Mouse (Mus musculus): ENCODE data around the gene Smpd3. TPM values are rescaled to one million over a fixed set of nuclear protein-coding genes. Genes with fewer than 3 reads are reported as not detected.

Smpd3 gene
- polyA plus RNA-seq, 1 experiment from 2014 or later, result 2.5 TPM

DNA sequence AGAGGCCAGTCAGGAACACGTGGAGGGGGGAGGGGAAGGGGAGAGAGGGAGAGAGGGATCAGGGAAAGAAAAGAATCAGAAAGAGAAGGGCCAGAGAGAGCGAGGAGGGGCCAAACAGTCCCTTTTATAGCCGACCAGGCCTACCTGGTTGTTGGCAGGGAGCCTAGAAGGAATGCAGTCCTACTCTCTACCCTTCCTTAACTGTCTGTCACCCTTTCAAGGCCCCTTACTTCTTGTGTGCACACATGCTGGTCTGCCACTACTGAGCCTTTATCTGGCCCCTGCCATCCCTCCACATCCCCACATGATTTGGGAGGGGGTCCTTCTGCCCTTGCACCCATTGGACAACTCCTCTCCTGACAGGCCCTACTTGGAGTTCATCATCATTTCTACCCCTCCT lies 49.1 kb downstream of the Smpd3 start:
- no peak for ATAC-seq (replicated peaks; ENCODE audit: insufficient number of reproducible peaks, insufficient read depth, low FRiP score, low read depth)
- Histone ChIP-seq H3K27me3 (no peaks in the 10 kb centered on the region), H3K4me2 (no peak overlapping the region), H3K36me3 (no peaks in the 10 kb centered on the region), H3K9me3 (replicated peaks) (no peaks in the 10 kb centered on the region), H3K4me3 (no peak overlapping the region), H3K27ac (no peak overlapping the region), H3K4me1 (replicated peaks) (no peaks in the 10 kb centered on the region), H3K9ac (no peak overlapping the region)
- 24% methylated on average over 3 of the region's 3 CpGs for WGBS

- no peaks in the 10 kb centered on the region for H3K4me1 ChIP-seq (replicated peaks)
- 55% methylated on average over 2 of the region's 2 CpGs for WGBS
- H3K4me2 ChIP-seq, result no peak overlapping the region
- no peaks in the 10 kb centered on the region for H3K36me3 ChIP-seq
- no peaks in the 10 kb centered on the region for H3K27me3 ChIP-seq
- no peak for ATAC-seq (replicated peaks; ENCODE audit: insufficient number of reproducible peaks, insufficient read depth, low FRiP score, low read depth)
- H3K9me3 ChIP-seq (replicated peaks), result no peaks in the 10 kb centered on the region
- no peak overlapping the region for H3K4me3 ChIP-seq
- no peak overlapping the region for H3K27ac ChIP-seq
- H3K9ac ChIP-seq, result no peak overlapping the region
Measured at GRCm38 (mm10) chr8:106287445-106287844, 50.3 kb downstream of the Smpd3 start.

DNA sequence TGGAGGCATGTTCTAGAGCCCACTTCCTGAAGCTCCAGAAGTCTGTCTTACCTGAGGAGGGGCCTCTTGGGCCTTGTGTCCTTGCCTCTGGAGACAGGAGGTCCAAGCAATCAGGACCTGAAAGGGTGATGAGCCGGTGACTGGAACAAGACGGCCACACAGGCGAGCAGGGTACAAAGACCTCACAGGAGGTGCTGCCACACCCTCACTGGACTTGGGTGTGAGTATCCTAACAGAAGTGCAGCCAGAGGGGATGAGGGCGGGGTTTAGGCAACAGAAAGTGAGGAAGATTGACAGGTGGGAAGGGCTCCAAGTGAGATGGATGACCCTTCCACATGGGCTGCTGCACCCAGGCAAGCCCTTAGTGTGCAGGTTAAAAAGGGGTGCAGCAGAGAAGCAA lies 56.9 kb downstream of the Smpd3 start:
- 57% methylated on average over 4 of the region's 4 CpGs for WGBS
- Histone ChIP-seq H3K9me3 (replicated peaks) (no peaks in the 10 kb centered on the region), H3K4me2 (no peak overlapping the region), H3K4me3 (no peak overlapping the region), H3K4me1 (replicated peaks) (0 out of 2 replicates have a peak, but pooled peaks cover 9% of the 10 kb centered on the region), H3K27ac (no peak overlapping the region), H3K27me3 (no peaks in the 10 kb centered on the region), H3K36me3 (no peaks in the 10 kb centered on the region), H3K9ac (no peak overlapping the region)
- no peak for ATAC-seq (replicated peaks; ENCODE audit: insufficient number of reproducible peaks, insufficient read depth, low FRiP score, low read depth)

DNA sequence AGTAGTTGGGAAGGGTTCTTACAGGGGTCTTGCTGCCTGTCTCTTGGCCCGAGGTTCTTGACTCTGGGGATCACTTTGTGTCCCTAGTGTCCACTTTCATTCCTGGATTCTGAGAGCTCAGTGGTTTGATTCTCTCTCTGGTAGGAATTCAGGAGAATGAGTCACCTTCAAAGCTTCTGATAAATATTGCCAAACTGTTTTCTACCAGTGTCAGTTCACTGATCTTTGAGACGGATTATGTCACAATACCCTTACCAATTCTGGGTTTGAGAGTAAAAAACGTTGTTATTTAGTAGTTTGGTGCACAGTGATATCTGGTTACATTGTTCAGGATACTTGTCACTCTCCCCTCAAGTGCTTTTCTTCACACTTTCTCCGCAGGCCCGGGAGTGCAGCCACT lies 57.6 kb downstream of the Smpd3 start:
- H3K4me2 ChIP-seq, result no peak overlapping the region
- H3K4me1 ChIP-seq (replicated peaks), result 0 out of 2 replicates have a peak, but pooled peaks cover 9% of the 10 kb centered on the region
- no peaks in the 10 kb centered on the region for H3K9me3 ChIP-seq (replicated peaks)
- H3K27me3 ChIP-seq, result no peaks in the 10 kb centered on the region
- H3K27ac ChIP-seq, result no peak overlapping the region
- ATAC-seq (replicated peaks; ENCODE audit: insufficient number of reproducible peaks, insufficient read depth, low FRiP score, low read depth), result no peak
- WGBS, result 29% methylated on average over 5 of the region's 5 CpGs
- H3K36me3 ChIP-seq, result no peaks in the 10 kb centered on the region
- no peak overlapping the region for H3K9ac ChIP-seq
- no peak overlapping the region for H3K4me3 ChIP-seq

- H3K4me1 ChIP-seq (replicated peaks), result 0 out of 2 replicates have a peak, but pooled peaks cover 9% of the 10 kb centered on the region
- H3K27me3 ChIP-seq, result no peaks in the 10 kb centered on the region
- H3K4me2 ChIP-seq, result no peak overlapping the region
- H3K9ac ChIP-seq, result no peak overlapping the region
- WGBS, result 75% methylated on average over 11 of the region's 11 CpGs
- no peak for ATAC-seq (replicated peaks; ENCODE audit: insufficient number of reproducible peaks, insufficient read depth, low FRiP score, low read depth)
- H3K9me3 ChIP-seq (replicated peaks), result no peaks in the 10 kb centered on the region
- H3K27ac ChIP-seq, result no peak overlapping the region
- no peak overlapping the region for H3K4me3 ChIP-seq
- H3K36me3 ChIP-seq, result no peaks in the 10 kb centered on the region
Measured at GRCm38 (mm10) chr8:106278367-106279042, 59.3 kb downstream of the Smpd3 start.

DNA sequence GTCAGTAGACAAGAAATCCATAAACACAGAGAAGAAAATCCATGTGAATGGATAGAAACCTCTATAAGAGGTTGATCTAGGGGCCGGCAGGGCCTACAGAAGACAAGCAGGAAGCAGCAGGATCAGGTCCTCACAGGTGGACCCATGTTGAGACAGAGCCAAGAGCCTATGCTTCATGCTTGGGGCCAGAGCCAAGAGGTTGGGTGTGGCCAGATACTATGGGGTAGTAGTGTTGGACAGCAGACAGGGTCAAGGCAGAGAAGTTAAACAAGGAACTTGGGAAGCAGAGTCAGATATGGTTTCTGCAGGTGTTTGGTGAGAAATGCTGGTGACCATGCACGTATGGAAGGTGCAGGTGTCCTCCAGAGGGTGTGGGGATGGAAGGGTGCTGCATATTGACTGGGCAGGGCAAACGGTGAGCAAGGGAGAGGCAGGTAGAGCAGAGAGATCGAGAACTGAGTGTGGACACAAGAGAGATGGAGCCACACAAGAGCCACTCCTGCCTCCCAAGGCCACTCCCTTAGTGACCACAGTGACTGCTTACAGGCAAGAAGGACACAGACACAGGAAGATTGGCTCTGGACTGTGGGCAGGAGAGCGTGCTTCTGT lies 61.0 kb downstream of the Smpd3 start:
- no peaks in the 10 kb centered on the region for H3K27me3 ChIP-seq
- no peak overlapping the region for H3K9ac ChIP-seq
- ATAC-seq (replicated peaks; ENCODE audit: insufficient number of reproducible peaks, insufficient read depth, low FRiP score, low read depth), result no peak
- H3K4me2 ChIP-seq, result no peak overlapping the region
- H3K27ac ChIP-seq, result no peak overlapping the region
- H3K36me3 ChIP-seq, result no peaks in the 10 kb centered on the region
- 87% methylated on average over 5 of the region's 5 CpGs for whole genome bisulfite sequencing
- no peak overlapping the region for H3K4me3 ChIP-seq
- no peaks in the 10 kb centered on the region for H3K9me3 ChIP-seq (replicated peaks)
- peaks cover 21% of the 10 kb centered on the region for H3K4me1 ChIP-seq (replicated peaks)

DNA sequence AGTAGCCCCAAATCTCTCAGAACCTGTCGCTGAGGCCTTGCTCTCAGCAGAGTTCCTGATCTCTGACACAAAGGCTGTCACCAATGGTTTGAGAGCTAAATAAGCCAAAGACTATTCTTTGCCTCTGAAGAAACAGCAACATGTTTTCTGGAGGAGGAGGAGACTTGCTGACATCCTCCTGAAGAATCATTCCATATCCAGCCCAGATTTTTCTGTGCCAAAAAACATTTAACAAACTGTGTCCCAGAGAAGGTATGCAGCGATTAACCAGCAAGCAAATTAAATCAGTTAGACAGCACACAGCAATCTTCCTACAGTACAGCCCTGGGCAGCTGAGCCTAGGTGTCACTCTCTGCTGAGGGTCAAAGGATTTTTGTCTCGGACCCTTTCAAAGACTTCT lies 64.3 kb downstream of the Smpd3 start:
- 79% methylated on average over 3 of the region's 3 CpGs for WGBS
- Histone ChIP-seq H3K27me3 (no peaks in the 10 kb centered on the region), H3K4me2 (no peak overlapping the region), H3K9me3 (replicated peaks) (no peaks in the 10 kb centered on the region), H3K27ac (no peak overlapping the region), H3K9ac (no peak overlapping the region), H3K4me3 (no peak overlapping the region), H3K36me3 (no peaks in the 10 kb centered on the region), H3K4me1 (replicated peaks) (peaks cover 43% of the 10 kb centered on the region)
- ATAC-seq (replicated peaks; ENCODE audit: insufficient number of reproducible peaks, insufficient read depth, low FRiP score, low read depth), result no peak

GRCm38 (mm10) chr8:106271378-106271777 lies 66.4 kb downstream of the Smpd3 start:
- Histone ChIP-seq H3K27ac (peak overlapping the region; percentile 60), H3K9me3 (replicated peaks) (no peaks in the 10 kb centered on the region), H3K27me3 (no peaks in the 10 kb centered on the region), H3K9ac (no peak overlapping the region), H3K36me3 (no peaks in the 10 kb centered on the region), H3K4me1 (replicated peaks) (peaks cover 43% of the 10 kb centered on the region), H3K4me2 (no peak overlapping the region), H3K4me3 (no peak overlapping the region)
- no peak for ATAC-seq (replicated peaks; ENCODE audit: insufficient number of reproducible peaks, insufficient read depth, low FRiP score, low read depth)
- WGBS, result 24% methylated on average over 4 of the region's 4 CpGs

DNA sequence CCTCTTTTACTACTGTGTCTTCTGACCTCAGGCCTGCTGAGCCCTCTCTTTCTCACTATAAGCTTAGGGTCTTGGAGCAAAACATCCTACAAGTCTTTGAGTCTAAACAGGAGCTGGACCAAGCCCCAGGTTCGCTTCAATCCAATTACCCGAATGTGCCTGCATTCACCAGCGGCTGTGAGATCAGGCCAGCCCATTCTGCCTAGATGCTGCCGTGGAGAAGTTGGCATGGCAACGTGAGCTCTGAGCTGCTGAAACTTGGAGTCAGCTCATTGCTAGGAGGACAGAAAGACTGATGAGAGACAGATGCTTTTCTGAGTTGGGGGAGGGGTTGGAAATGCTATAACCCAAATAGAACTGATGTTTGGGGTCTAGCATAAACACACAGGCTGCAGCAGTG lies 67.0 kb downstream of the Smpd3 start:
- no peak overlapping the region for H3K4me3 ChIP-seq
- peak overlapping the region; percentile 60 for H3K27ac ChIP-seq
- 38% methylated on average over 5 of the region's 5 CpGs for WGBS
- no peak for ATAC-seq (replicated peaks; ENCODE audit: insufficient number of reproducible peaks, insufficient read depth, low FRiP score, low read depth)
- no peaks in the 10 kb centered on the region for H3K36me3 ChIP-seq
- no peak overlapping the region for H3K4me2 ChIP-seq
- peaks cover 43% of the 10 kb centered on the region for H3K4me1 ChIP-seq (replicated peaks)
- H3K27me3 ChIP-seq, result no peaks in the 10 kb centered on the region
- no peak overlapping the region for H3K9ac ChIP-seq
- H3K9me3 ChIP-seq (replicated peaks), result no peaks in the 10 kb centered on the region

DNA sequence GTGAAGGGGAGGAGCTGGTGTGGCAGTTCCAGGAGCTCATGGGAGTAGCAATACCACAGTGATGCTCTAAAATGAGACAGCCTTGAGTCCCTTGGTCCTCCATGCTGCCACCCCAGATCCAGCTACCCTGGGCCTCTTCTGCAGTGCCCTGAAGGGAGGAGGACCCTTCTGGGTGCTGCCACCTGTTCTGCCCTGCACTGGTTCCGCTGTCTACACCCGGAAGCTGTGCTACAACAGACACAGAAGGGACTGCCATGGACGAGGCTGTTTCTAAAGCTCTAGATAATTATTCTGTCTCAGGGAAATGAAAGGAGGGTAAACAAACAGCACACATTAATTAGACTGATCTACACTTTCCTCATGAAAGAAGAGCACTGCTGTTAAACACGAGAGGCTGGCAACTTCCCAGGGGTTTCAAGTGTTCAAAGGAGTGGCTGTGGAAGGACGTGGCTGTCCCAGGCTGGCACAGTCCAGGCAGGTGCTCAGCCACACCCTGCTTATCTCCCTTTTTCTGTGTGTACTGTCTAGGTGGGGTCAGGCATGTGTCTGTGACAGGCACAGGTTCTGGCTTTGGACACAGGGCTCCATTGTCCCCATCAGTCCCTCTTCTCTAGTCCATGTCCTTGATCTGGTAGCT lies 69.0 kb downstream of the Smpd3 start:
- H3K9me3 ChIP-seq (replicated peaks), result no peaks in the 10 kb centered on the region
- no peak overlapping the region for H3K4me2 ChIP-seq
- no peak overlapping the region for H3K9ac ChIP-seq
- 53% methylated on average over 5 of the region's 5 CpGs for WGBS
- no peak overlapping the region for H3K27ac ChIP-seq
- peaks cover 43% of the 10 kb centered on the region for H3K4me1 ChIP-seq (replicated peaks)
- no peaks in the 10 kb centered on the region for H3K36me3 ChIP-seq
- no peak overlapping the region for H3K4me3 ChIP-seq
- ATAC-seq (replicated peaks; ENCODE audit: insufficient number of reproducible peaks, insufficient read depth, low FRiP score, low read depth), result peak; percentile 48; the same call in 1 of the 2 replicates
- H3K27me3 ChIP-seq, result no peaks in the 10 kb centered on the region

GRCm38 (mm10) chr8:106265398-106265797 lies 72.4 kb downstream of the Smpd3 start:
- 87% methylated on average over 17 of the region's 17 CpGs for WGBS
- no peak overlapping the region for H3K9ac ChIP-seq
- H3K36me3 ChIP-seq, result no peaks in the 10 kb centered on the region
- H3K27me3 ChIP-seq, result no peaks in the 10 kb centered on the region
- H3K4me2 ChIP-seq, result no peak overlapping the region
- no peak for ATAC-seq (replicated peaks; ENCODE audit: insufficient number of reproducible peaks, insufficient read depth, low FRiP score, low read depth)
- no peaks in the 10 kb centered on the region for H3K9me3 ChIP-seq (replicated peaks)
- H3K4me3 ChIP-seq, result no peak overlapping the region
- no peak overlapping the region for H3K27ac ChIP-seq
- H3K4me1 ChIP-seq (replicated peaks), result peaks cover 32% of the 10 kb centered on the region

Data from heart, embryonic 15.5 days (tissue).